Mouse (Mus musculus) liver, embryonic 14.5 days (tissue): Measurements from ENCODE around the gene Ltbp4.

Experiments used
- CTCF ChIP-seq: IDR thresholded peaks from 2 replicates; pipeline ENCODE4 v1.5.1; 2016; ENCODE audit warnings: antibody characterized with exemption, low read depth, control low read depth
- EP300 ChIP-seq: IDR thresholded peaks from 2 replicates; pipeline ENCODE4 v1.6.1; 2016; ENCODE audit warnings: antibody characterized with exemption, low read depth

DNA sequence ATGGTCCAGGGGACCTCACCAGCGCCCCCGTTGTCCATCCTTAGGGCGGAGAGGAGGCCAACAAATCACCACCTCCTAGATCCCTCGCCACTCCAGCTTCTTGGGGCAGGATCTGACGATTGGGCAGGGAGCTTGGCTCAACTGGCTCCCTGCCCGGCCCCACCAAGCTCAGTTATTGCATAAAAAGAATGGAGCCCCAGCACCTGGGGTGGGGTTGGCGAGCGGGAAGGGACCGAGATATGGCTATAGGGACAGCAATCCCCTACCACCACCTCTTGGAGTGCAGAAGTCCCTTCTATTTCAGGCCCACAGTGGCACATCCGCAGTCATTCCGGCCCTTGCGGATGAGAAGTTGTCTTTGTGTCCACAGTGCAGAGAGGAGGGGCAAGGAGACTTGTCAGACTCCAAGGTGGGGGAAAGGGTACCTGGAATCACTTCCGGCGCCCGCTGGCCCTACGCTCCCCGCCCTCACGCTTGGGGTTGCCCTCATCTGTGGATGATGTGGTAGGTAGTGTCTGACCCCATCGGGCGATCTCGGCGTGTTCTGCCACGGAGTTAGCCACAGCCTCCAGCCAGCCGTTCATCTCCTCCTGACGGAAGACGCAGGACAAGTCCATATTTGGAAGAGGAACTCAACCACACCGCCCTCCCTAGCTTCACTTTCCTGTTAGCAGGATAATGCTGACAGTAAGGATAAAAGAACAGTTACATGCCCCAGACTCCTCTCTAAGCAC, 19.5 kb upstream of the Ltbp4 start, which contains the start of gene Gm20479:
- no peak for TF ChIP-seq CTCF
- no peak for TF ChIP-seq EP300
